Mouse (Mus musculus): ENCODE measurements around the gene Ptpn5. TPM values are rescaled to one million over a fixed set of nuclear protein-coding genes. Genes with fewer than 3 reads are reported as not detected.

Ptpn5 gene
- polyA plus RNA-seq, 1 experiment from 2014 or later = 103 TPM

DNA sequence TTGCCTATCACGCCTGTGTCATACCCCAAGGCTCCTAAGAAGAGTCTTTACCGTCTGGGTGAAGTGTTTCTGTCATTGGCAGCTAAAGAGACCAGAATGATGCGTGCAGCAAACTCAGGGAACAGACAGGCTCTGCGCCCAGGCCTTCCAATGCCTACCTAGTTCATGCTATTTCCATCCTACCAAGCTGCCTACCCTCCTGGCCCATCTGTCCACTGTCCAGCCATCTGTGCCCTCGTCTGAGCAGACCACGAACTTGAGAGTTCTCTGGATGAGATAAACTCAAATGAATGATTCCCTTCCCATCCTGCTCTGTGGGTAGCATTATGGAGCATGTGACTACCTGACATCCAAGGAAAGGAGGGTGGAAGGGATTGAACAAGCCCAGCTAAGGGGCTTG lies 16.8 kb downstream of the Ptpn5 start:
- no peaks in the 10 kb centered on the region for H3K27me3 ChIP-seq (replicated peaks; ENCODE audit: control insufficient read depth, insufficient read depth, low read length)
- H3K4me1 ChIP-seq (replicated peaks; ENCODE audit: control insufficient read depth, insufficient read depth, low read length) = no peaks in the 10 kb centered on the region
- no peaks in the 10 kb centered on the region for H3K9me3 ChIP-seq (ENCODE audit: control insufficient read depth, low read length)
- ATAC-seq = no peak
- H3K4me2 ChIP-seq (ENCODE audit: low read length) = no peak overlapping the region
- H3K27ac ChIP-seq (ENCODE audit: low read length) = no peak overlapping the region
- no peak overlapping the region for H3K9ac ChIP-seq (replicated peaks; ENCODE audit: low read depth, low read length)
- no peaks in the 10 kb centered on the region for H3K36me3 ChIP-seq (ENCODE audit: control insufficient read depth, insufficient read depth)
- H3K4me3 ChIP-seq (replicated peaks; ENCODE audit: low read length) = no peak overlapping the region
- WGBS = 82% methylated on average over 6 of the region's 6 CpGs

- no peak for ATAC-seq
- no peak overlapping the region for H3K4me3 ChIP-seq (replicated peaks; ENCODE audit: low read length)
- H3K27ac ChIP-seq (ENCODE audit: low read length) = no peak overlapping the region
- no peaks in the 10 kb centered on the region for H3K9me3 ChIP-seq (ENCODE audit: control insufficient read depth, low read length)
- no peak overlapping the region for H3K9ac ChIP-seq (replicated peaks; ENCODE audit: low read depth, low read length)
- WGBS = 89% methylated on average over 2 of the region's 2 CpGs
- H3K27me3 ChIP-seq (replicated peaks; ENCODE audit: control insufficient read depth, insufficient read depth, low read length) = no peaks in the 10 kb centered on the region
- no peaks in the 10 kb centered on the region for H3K4me1 ChIP-seq (replicated peaks; ENCODE audit: control insufficient read depth, insufficient read depth, low read length)
- no peaks in the 10 kb centered on the region for H3K36me3 ChIP-seq (ENCODE audit: control insufficient read depth, insufficient read depth)
- no peak overlapping the region for H3K4me2 ChIP-seq (ENCODE audit: low read length)
Measured at GRCm38 (mm10) chr7:47115491-47115890, 18.0 kb downstream of the Ptpn5 start.

- Histone ChIP-seq H3K27me3 (replicated peaks; ENCODE audit: control insufficient read depth, insufficient read depth, low read length) (no peaks in the 10 kb centered on the region), H3K27ac (ENCODE audit: low read length) (no peak overlapping the region), H3K4me3 (replicated peaks; ENCODE audit: low read length) (no peak overlapping the region), H3K9ac (replicated peaks; ENCODE audit: low read depth, low read length) (no peak overlapping the region), H3K4me1 (replicated peaks; ENCODE audit: control insufficient read depth, insufficient read depth, low read length) (no peaks in the 10 kb centered on the region), H3K9me3 (ENCODE audit: control insufficient read depth, low read length) (no peaks in the 10 kb centered on the region), H3K36me3 (ENCODE audit: control insufficient read depth, insufficient read depth) (no peaks in the 10 kb centered on the region), H3K4me2 (ENCODE audit: low read length) (no peak overlapping the region)
- whole genome bisulfite sequencing = 90% methylated on average over 7 of the region's 7 CpGs
- no peak for ATAC-seq
Measured at GRCm38 (mm10) chr7:47113383-47113782, 20.1 kb downstream of the Ptpn5 start.

DNA sequence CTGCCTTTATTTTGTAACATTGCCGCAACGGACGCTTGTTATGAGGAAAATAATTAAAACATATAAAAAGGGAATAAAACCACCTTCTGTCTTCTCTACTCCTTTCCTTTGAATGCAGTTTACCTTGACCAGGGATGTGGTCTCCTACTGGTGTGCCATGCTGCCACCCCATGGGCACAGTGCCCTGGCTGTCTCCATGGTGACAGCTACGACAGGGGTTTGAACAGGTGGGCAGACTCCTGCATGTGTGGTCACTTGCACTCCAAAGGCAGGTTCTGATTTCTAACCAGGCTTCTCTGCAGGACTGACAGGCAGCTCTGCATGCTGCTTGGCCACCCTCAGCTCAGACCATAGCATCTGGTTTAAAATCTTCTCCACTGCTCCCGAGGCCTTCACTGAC lies 21.4 kb downstream of the Ptpn5 start:
- Histone ChIP-seq H3K9ac (replicated peaks; ENCODE audit: low read depth, low read length) (no peak overlapping the region), H3K27me3 (replicated peaks; ENCODE audit: control insufficient read depth, insufficient read depth, low read length) (no peaks in the 10 kb centered on the region), H3K4me3 (replicated peaks; ENCODE audit: low read length) (no peak overlapping the region), H3K36me3 (ENCODE audit: control insufficient read depth, insufficient read depth) (no peaks in the 10 kb centered on the region), H3K4me1 (replicated peaks; ENCODE audit: control insufficient read depth, insufficient read depth, low read length) (no peaks in the 10 kb centered on the region), H3K27ac (ENCODE audit: low read length) (no peak overlapping the region), H3K9me3 (ENCODE audit: control insufficient read depth, low read length) (no peaks in the 10 kb centered on the region), H3K4me2 (ENCODE audit: low read length) (no peak overlapping the region)
- ATAC-seq = no peak
- WGBS = 91% methylated on average over 5 of the region's 5 CpGs

DNA sequence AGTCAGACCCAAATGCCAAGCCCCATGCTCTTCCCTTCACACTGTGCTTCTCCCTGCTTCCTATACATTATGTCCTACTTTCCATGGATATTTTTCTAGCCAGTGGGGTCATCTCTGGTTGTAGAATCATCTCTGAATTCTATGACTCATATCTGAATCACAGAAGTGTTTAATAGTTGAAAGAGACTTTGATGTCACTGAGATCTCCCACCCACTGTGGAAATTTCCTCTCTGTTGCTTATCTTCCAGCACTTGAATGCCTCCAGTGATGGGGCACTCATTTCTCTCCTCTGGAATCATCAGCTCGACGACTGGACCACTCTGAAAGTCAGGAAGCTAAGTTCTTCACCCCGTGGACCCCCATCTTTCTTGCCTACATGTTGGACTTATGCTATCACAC lies 22.4 kb downstream of the Ptpn5 start:
- no peak for ATAC-seq
- H3K4me1 ChIP-seq (replicated peaks; ENCODE audit: control insufficient read depth, insufficient read depth, low read length) = no peaks in the 10 kb centered on the region
- no peak overlapping the region for H3K4me2 ChIP-seq (ENCODE audit: low read length)
- H3K9me3 ChIP-seq (ENCODE audit: control insufficient read depth, low read length) = no peaks in the 10 kb centered on the region
- 80% methylated on average over 3 of the region's 3 CpGs for WGBS
- H3K27ac ChIP-seq (ENCODE audit: low read length) = no peak overlapping the region
- H3K27me3 ChIP-seq (replicated peaks; ENCODE audit: control insufficient read depth, insufficient read depth, low read length) = no peaks in the 10 kb centered on the region
- no peaks in the 10 kb centered on the region for H3K36me3 ChIP-seq (ENCODE audit: control insufficient read depth, insufficient read depth)
- H3K9ac ChIP-seq (replicated peaks; ENCODE audit: low read depth, low read length) = no peak overlapping the region
- no peak overlapping the region for H3K4me3 ChIP-seq (replicated peaks; ENCODE audit: low read length)

DNA sequence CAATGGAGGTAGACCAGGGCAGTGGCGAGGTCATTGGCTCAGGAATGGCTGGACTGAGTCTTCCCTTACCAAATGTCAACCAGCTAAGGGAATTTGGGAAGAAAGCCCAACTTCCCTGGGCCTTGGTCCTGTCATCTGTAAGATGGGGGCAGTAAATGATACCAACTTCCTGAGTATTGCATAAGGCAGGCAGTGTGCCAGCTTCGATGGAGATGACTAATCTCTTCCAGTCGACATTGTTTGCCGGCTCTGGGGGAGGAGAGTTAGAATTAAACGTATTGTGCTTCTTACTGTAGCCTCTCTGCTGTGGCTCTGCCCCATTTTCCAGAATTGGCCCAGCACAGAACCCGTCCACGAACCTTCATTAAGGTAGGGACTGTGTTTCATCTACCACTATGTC lies 23.0 kb downstream of the Ptpn5 start:
- 74% methylated on average over 7 of the region's 7 CpGs for WGBS
- Histone ChIP-seq H3K4me2 (ENCODE audit: low read length) (no peak overlapping the region), H3K27me3 (replicated peaks; ENCODE audit: control insufficient read depth, insufficient read depth, low read length) (no peaks in the 10 kb centered on the region), H3K9me3 (ENCODE audit: control insufficient read depth, low read length) (no peaks in the 10 kb centered on the region), H3K4me3 (replicated peaks; ENCODE audit: low read length) (no peak overlapping the region), H3K9ac (replicated peaks; ENCODE audit: low read depth, low read length) (no peak overlapping the region), H3K36me3 (ENCODE audit: control insufficient read depth, insufficient read depth) (no peaks in the 10 kb centered on the region), H3K27ac (ENCODE audit: low read length) (no peak overlapping the region), H3K4me1 (replicated peaks; ENCODE audit: control insufficient read depth, insufficient read depth, low read length) (no peaks in the 10 kb centered on the region)
- no peak for ATAC-seq

- H3K27me3 ChIP-seq (replicated peaks; ENCODE audit: control insufficient read depth, insufficient read depth, low read length) = no peaks in the 10 kb centered on the region
- H3K9me3 ChIP-seq (ENCODE audit: control insufficient read depth, low read length) = no peaks in the 10 kb centered on the region
- H3K4me2 ChIP-seq (ENCODE audit: low read length) = no peak overlapping the region
- H3K4me3 ChIP-seq (replicated peaks; ENCODE audit: low read length) = no peak overlapping the region
- no peak overlapping the region for H3K9ac ChIP-seq (replicated peaks; ENCODE audit: low read depth, low read length)
- no peaks in the 10 kb centered on the region for H3K4me1 ChIP-seq (replicated peaks; ENCODE audit: control insufficient read depth, insufficient read depth, low read length)
- no peak overlapping the region for H3K27ac ChIP-seq (ENCODE audit: low read length)
- no peaks in the 10 kb centered on the region for H3K36me3 ChIP-seq (ENCODE audit: control insufficient read depth, insufficient read depth)
- no peak for ATAC-seq
- WGBS = 91% methylated on average over 13 of the region's 13 CpGs
Measured at GRCm38 (mm10) chr7:47108779-47109189, 24.7 kb downstream of the Ptpn5 start.

DNA sequence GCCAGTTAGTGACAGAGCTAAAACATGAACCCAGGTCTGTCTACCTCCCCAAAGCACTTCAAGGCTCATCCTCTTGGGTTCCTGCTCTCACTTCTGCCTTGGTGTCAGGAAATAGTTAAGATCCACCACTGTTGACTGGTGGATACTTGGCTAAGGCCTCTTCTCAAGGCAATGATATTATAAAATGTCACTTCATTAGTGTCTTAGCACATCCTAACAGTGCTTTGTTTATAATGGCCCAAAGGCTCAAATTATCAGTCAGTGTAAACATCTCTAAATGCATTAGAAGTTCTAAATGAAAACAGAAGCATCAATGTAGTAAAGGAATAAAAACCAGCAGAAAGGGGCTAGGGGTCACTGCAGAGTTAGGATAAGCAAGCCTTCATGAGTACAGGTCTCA lies 26.5 kb downstream of the Ptpn5 start:
- Histone ChIP-seq H3K36me3 (ENCODE audit: control insufficient read depth, insufficient read depth) (no peaks in the 10 kb centered on the region), H3K9me3 (ENCODE audit: control insufficient read depth, low read length) (no peaks in the 10 kb centered on the region), H3K27ac (ENCODE audit: low read length) (no peak overlapping the region), H3K4me2 (ENCODE audit: low read length) (no peak overlapping the region), H3K4me3 (replicated peaks; ENCODE audit: low read length) (no peak overlapping the region), H3K9ac (replicated peaks; ENCODE audit: low read depth, low read length) (no peak overlapping the region), H3K4me1 (replicated peaks; ENCODE audit: control insufficient read depth, insufficient read depth, low read length) (no peaks in the 10 kb centered on the region), H3K27me3 (replicated peaks; ENCODE audit: control insufficient read depth, insufficient read depth, low read length) (no peaks in the 10 kb centered on the region)
- ATAC-seq = no peak

DNA sequence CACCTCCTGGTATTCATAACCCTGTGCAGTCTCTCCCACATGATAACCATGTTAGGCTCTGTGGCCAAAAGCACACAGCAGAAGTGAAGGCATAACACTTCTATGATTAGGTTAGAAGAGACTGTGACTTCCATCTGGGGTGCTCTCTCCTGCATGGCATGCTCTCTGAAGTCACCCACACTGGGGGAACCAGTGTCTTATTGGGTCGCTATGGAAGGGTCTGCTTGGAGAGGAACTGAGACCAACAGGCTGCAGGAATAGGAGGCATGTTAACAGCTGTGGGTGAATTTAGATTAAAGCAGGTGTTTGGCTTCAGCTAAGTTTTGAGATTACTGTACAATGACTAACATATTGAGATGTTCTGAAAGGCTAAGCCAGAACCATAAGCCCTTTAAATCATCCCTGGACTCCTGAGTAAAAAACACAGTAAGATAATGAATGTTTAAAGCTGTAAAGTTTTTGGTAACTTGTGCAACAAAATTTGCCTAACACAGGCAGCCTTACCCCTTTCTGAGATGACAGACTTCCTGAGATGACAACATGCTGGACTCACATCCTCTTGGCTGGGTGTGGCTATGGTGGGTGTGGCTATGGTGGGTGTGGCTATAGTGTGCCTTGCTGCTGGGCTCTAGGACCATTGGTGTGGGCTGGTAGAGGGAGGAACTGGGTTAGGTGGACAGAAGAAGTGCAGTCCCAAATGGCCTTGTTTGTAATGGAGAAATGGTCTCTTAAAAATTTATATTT lies 29.6 kb downstream of the Ptpn5 start:
- no peak for ATAC-seq
- no peak overlapping the region for H3K4me2 ChIP-seq (ENCODE audit: low read length)
- no peak overlapping the region for H3K27ac ChIP-seq (ENCODE audit: low read length)
- H3K36me3 ChIP-seq (ENCODE audit: control insufficient read depth, insufficient read depth) = no peaks in the 10 kb centered on the region
- no peaks in the 10 kb centered on the region for H3K9me3 ChIP-seq (ENCODE audit: control insufficient read depth, low read length)
- H3K27me3 ChIP-seq (replicated peaks; ENCODE audit: control insufficient read depth, insufficient read depth, low read length) = no peaks in the 10 kb centered on the region
- H3K9ac ChIP-seq (replicated peaks; ENCODE audit: low read depth, low read length) = no peak overlapping the region
- H3K4me3 ChIP-seq (replicated peaks; ENCODE audit: low read length) = no peak overlapping the region
- 73% methylated on average over 1 of the region's 1 CpGs for WGBS
- no peaks in the 10 kb centered on the region for H3K4me1 ChIP-seq (replicated peaks; ENCODE audit: control insufficient read depth, insufficient read depth, low read length)

GRCm38 (mm10) chr7:47102970-47103369 lies 30.5 kb downstream of the Ptpn5 start:
- WGBS = 73% methylated on average over 2 of the region's 2 CpGs
- H3K27me3 ChIP-seq (replicated peaks; ENCODE audit: control insufficient read depth, insufficient read depth, low read length) = no peaks in the 10 kb centered on the region
- no peak overlapping the region for H3K9ac ChIP-seq (replicated peaks; ENCODE audit: low read depth, low read length)
- H3K36me3 ChIP-seq (ENCODE audit: control insufficient read depth, insufficient read depth) = no peaks in the 10 kb centered on the region
- H3K4me2 ChIP-seq (ENCODE audit: low read length) = no peak overlapping the region
- no peaks in the 10 kb centered on the region for H3K4me1 ChIP-seq (replicated peaks; ENCODE audit: control insufficient read depth, insufficient read depth, low read length)
- H3K4me3 ChIP-seq (replicated peaks; ENCODE audit: low read length) = no peak overlapping the region
- H3K27ac ChIP-seq (ENCODE audit: low read length) = no peak overlapping the region
- ATAC-seq = no peak
- H3K9me3 ChIP-seq (ENCODE audit: control insufficient read depth, low read length) = no peaks in the 10 kb centered on the region

Data from forebrain, embryonic 16.5 days (tissue).